Mouse (Mus musculus): ENCODE data around the gene Hgfac. TPM values are rescaled to one million over a fixed set of nuclear protein-coding genes. Genes with fewer than 3 reads are reported as not detected.

Hgfac gene
- polyA plus RNA-seq, 1 experiment = not detected

DNA sequence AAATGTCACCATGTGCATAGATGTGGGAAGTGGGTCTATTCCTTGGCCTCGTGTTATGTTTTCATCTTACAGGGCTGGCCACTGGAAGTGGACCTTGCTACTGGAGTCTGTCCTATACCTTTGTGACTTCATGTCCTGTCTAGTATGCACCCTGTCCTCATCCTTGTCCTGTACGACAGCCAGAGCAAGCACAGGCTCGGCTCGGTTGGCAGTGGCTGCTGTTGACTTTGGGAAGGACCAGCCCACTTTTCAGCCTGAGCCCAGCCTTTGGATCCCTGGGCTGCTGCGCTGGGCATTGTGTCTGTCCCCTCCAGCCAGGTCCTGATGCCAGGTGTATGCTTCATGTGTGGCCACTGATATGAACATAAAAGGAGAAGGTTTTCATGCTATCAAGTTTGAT lies 30.7 kb upstream of the Hgfac start:
- TF ChIP-seq CTCF (IDR thresholded peaks at IDR 0.05; ENCODE audit: low read depth, low read length) (no peak), POLR2A (IDR thresholded peaks at IDR 0.05; ENCODE audit: borderline replicate concordance, low read depth, low read length) (no peak)
- H3K4me1 ChIP-seq (ENCODE audit: control insufficient read depth, insufficient read depth, low read length) = no peaks in the 10 kb centered on the region

GRCm38 (mm10) chr5:35011156-35011923 lies 30.0 kb upstream of the Hgfac start:
- Histone ChIP-seq H3K27ac (ENCODE audit: insufficient read depth, low read depth, low read length) (no peak overlapping the region), H3K4me1 (ENCODE audit: control insufficient read depth, insufficient read depth, low read length) (no peaks in the 10 kb centered on the region), H3K4me3 (ENCODE audit: insufficient read depth, low read length) (no peak overlapping the region)
- no peak for TF ChIP-seq CTCF (IDR thresholded peaks at IDR 0.05; ENCODE audit: low read depth, low read length)
- no peak for TF ChIP-seq POLR2A (IDR thresholded peaks at IDR 0.05; ENCODE audit: borderline replicate concordance, low read depth, low read length)

More for the DNA sequence above, 30.7 kb upstream of the Hgfac start:
- Histone ChIP-seq H3K27ac (ENCODE audit: insufficient read depth, low read depth, low read length) (no peak overlapping the region), H3K4me3 (ENCODE audit: insufficient read depth, low read length) (no peak overlapping the region)

DNA sequence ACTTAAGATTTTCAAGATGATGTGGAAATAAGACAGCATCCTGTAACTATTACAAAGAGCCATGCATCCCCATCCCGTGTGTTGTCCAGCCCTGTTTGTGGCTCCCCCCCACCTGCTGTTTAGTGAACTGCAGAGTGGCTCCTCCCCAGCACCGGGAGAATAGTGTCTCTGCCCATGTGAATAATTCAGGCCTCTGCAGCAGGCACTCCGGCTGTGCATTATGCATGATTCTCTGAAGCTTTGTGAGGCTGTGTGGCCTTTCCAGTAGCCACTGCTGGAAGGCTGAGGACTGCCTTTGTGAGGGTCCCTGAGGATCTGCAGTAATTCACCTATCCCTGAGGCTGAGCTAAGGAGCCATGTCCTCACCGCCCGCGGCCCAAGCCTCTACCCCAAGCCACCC lies 27.3 kb upstream of the Hgfac start:
- H3K4me3 ChIP-seq (ENCODE audit: insufficient read depth, low read length) = no peak overlapping the region
- H3K4me1 ChIP-seq (ENCODE audit: control insufficient read depth, insufficient read depth, low read length) = no peaks in the 10 kb centered on the region
- H3K27ac ChIP-seq (ENCODE audit: insufficient read depth, low read depth, low read length) = no peak overlapping the region
- no peak for TF ChIP-seq CTCF (IDR thresholded peaks at IDR 0.05; ENCODE audit: low read depth, low read length)
- no peak for TF ChIP-seq POLR2A (IDR thresholded peaks at IDR 0.05; ENCODE audit: borderline replicate concordance, low read depth, low read length)

- H3K27ac ChIP-seq (ENCODE audit: insufficient read depth, low read depth, low read length) = no peak overlapping the region
- no peak for TF ChIP-seq POLR2A (IDR thresholded peaks at IDR 0.05; ENCODE audit: borderline replicate concordance, low read depth, low read length)
- no peak for TF ChIP-seq CTCF (IDR thresholded peaks at IDR 0.05; ENCODE audit: low read depth, low read length)
- H3K4me1 ChIP-seq (ENCODE audit: control insufficient read depth, insufficient read depth, low read length) = no peaks in the 10 kb centered on the region; the same call in 1 of the 2 replicates
- H3K4me3 ChIP-seq (ENCODE audit: insufficient read depth, low read length) = no peak overlapping the region
Observed at GRCm38 (mm10) chr5:35019673-35020300, 21.5 kb upstream of the Hgfac start.

DNA sequence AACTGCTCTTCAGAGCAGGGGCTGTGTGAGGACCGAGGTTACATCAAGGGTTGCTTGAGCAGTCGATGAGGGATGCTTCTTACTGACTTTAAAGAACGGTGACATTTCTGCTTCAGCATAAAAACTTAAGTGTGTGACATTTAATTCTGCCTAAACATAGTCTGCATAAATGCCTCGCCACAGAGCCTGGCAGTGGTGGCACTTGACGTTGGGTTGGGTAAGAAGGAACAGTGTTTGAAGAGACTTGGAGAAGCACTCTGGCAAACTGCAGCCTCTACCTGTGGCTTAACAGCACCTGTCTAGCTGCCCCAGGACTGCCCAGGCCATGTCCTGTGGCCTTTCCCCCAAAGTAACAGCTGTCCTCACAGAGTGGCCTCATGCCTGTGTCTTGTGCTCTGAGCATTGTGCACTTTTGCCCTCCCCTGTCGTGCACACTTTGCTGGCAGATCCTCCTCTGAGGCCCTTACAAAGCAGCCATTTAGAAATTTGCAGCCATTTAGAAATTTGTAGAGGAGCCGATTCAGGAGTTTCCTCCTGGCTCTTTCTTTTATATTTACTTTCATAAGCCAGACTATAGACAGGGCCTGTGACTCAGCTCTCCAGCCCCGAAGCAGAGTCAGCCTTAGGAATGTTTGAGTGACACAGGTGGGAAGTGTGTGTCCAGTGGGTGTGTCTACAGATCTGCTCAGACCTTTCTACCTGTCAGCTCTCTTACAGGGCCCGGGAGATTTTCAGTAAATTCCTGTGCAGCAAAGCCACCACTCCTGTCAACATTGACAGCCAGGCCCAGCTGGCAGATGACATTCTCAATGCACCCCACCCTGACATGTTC lies 20.7 kb upstream of the Hgfac start:
- no peak for TF ChIP-seq POLR2A (IDR thresholded peaks at IDR 0.05; ENCODE audit: borderline replicate concordance, low read depth, low read length)
- no peak for TF ChIP-seq CTCF (IDR thresholded peaks at IDR 0.05; ENCODE audit: low read depth, low read length)
- no peak overlapping the region for H3K27ac ChIP-seq (ENCODE audit: insufficient read depth, low read depth, low read length)
- no peaks in the 10 kb centered on the region; the same call in 1 of the 2 replicates for H3K4me1 ChIP-seq (ENCODE audit: control insufficient read depth, insufficient read depth, low read length)
- H3K4me3 ChIP-seq (ENCODE audit: insufficient read depth, low read length) = no peak overlapping the region

- H3K27ac ChIP-seq (ENCODE audit: insufficient read depth, low read depth, low read length) = no peak overlapping the region
- H3K4me1 ChIP-seq (ENCODE audit: control insufficient read depth, insufficient read depth, low read length) = no peaks in the 10 kb centered on the region
- H3K4me3 ChIP-seq (ENCODE audit: insufficient read depth, low read length) = no peak overlapping the region
- TF ChIP-seq CTCF (IDR thresholded peaks at IDR 0.05; ENCODE audit: low read depth, low read length) = peak; percentile 46
- no peak for TF ChIP-seq POLR2A (IDR thresholded peaks at IDR 0.05; ENCODE audit: borderline replicate concordance, low read depth, low read length)
Observed at GRCm38 (mm10) chr5:35024975-35025374, 16.3 kb upstream of the Hgfac start.

DNA sequence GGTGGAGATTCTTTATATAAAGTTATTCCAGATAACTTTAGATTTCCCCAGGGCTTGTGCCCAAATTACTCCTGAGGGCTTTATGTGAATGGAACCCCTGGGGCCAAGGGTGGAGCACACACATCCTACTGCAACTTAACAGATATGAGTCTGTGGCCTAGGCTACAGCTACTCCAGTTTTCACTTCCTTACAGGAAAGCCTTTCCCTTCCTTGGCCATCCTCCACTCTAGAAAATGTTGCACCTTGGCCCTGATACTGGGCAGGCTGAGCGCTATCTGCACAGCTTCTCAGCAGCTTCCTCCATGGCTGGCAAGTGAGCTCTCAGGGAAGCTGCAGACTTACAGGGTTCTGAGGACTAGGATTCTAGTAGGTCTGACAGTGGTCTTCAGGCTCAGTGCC lies 12.0 kb upstream of the Hgfac start:
- no peak overlapping the region for H3K4me3 ChIP-seq (ENCODE audit: insufficient read depth, low read length)
- TF ChIP-seq POLR2A (IDR thresholded peaks at IDR 0.05; ENCODE audit: borderline replicate concordance, low read depth, low read length) (no peak), CTCF (IDR thresholded peaks at IDR 0.05; ENCODE audit: low read depth, low read length) (no peak)
- peaks cover 14% of the 10 kb centered on the region for H3K4me1 ChIP-seq (ENCODE audit: control insufficient read depth, insufficient read depth, low read length)
- no peak overlapping the region for H3K27ac ChIP-seq (ENCODE audit: insufficient read depth, low read depth, low read length)

DNA sequence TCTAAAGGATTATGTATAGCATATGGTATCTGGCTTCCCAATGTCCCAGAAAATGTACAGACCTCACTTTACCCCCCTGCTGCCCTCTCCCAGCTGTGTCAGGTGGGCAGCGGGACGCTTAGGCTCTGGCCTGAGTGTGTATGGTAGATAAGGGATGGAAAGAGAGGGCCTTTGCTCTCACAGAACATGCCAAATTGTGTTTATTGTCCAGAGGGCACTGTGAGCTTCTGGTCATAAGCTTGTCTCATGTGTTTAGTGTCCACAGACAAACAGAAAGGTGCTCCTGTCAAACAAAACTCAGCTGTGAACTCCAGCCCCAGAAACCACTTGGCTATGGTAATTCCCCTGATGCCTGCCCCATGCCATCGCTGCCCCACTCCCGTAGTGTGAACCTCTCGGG lies 11.6 kb upstream of the Hgfac start:
- Histone ChIP-seq H3K4me3 (ENCODE audit: insufficient read depth, low read length) (no peak overlapping the region), H3K27ac (ENCODE audit: insufficient read depth, low read depth, low read length) (no peak overlapping the region), H3K4me1 (ENCODE audit: control insufficient read depth, insufficient read depth, low read length) (peaks cover 17% of the 10 kb centered on the region)
- no peak for TF ChIP-seq POLR2A (IDR thresholded peaks at IDR 0.05; ENCODE audit: borderline replicate concordance, low read depth, low read length)
- TF ChIP-seq CTCF (IDR thresholded peaks at IDR 0.05; ENCODE audit: low read depth, low read length) = no peak

DNA sequence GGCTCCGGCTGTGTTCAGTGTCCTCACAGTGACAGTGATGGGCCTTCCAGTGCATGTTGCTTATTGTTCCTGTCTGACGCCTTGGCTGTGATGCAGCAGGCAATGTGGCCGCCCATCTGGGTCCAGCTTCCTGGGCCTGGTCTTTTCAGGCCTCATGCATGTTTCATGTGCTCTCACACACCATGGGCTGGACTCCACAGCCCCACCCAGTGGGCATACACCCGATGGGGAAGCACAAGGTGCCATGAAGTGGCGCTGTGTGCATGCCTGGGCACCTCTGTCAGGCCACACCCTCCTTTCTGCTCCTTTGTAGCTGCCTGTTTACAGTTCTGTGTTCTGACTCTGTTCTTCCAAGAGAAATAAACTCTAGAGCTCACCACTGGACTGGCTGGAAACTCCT lies 8.2 kb upstream of the Hgfac start:
- H3K27ac ChIP-seq (ENCODE audit: insufficient read depth, low read depth, low read length) = no peak overlapping the region
- no peak overlapping the region for H3K4me3 ChIP-seq (ENCODE audit: insufficient read depth, low read length)
- peaks cover 43% of the 10 kb centered on the region for H3K4me1 ChIP-seq (ENCODE audit: control insufficient read depth, insufficient read depth, low read length)
- no peak for TF ChIP-seq POLR2A (IDR thresholded peaks at IDR 0.05; ENCODE audit: borderline replicate concordance, low read depth, low read length)
- no peak for TF ChIP-seq CTCF (IDR thresholded peaks at IDR 0.05; ENCODE audit: low read depth, low read length)

Data from bone marrow macrophage, adult 2 months (primary cell).